Mouse (Mus musculus) C2C12 (cell line): ENCODE measurements at regions not wholly inside any gene's neighbourhood (a gene's known extent, or its start where the extent isn't known, plus 50 kb on each side); places are given as distances from the start of the nearest gene placed in this dataset.

Experiments used
- H3K27me3 ChIP-seq: one replicate; pipeline ENCODE4 v1.6.1; 2011; ENCODE audit not compliant: control insufficient read depth, insufficient read depth, insufficient read length
- H3K36me3 ChIP-seq: one replicate; pipeline ENCODE4 v1.6.1; 2011; ENCODE audit not compliant: control insufficient read depth, insufficient read depth
- H3K4me3 ChIP-seq: one replicate; pipeline ENCODE4 v1.5.1; 2011; ENCODE audit warnings: mild to moderate bottlenecking, control low read depth; ENCODE audit not compliant: poor library complexity, insufficient read depth, severe bottlenecking
- H3K79me2 ChIP-seq: one replicate; pipeline ENCODE4 v1.6.1; 2011; ENCODE audit not compliant: control insufficient read depth, insufficient read depth
- H3K79me3 ChIP-seq: one replicate; pipeline ENCODE4 v1.6.1; 2011; ENCODE audit warnings: low read depth, control low read depth
- H3ac ChIP-seq: one replicate; pipeline ENCODE3; 2011; ENCODE audit warnings: low read depth; ENCODE audit not compliant: control insufficient read depth, insufficient read length
- CEBPB ChIP-seq: IDR thresholded peaks from one replicate; pipeline ENCODE4 v1.6.1; 2011; ENCODE audit warnings: low read depth, mild to moderate bottlenecking, control low read depth, moderate library complexity
- CTCF ChIP-seq: IDR thresholded peaks from one replicate; pipeline ENCODE4 v1.5.1; 2011; ENCODE audit not compliant: control insufficient read depth, insufficient read depth, insufficient read length
- FOSL1 ChIP-seq: IDR thresholded peaks from one replicate; pipeline ENCODE4 v1.8.0; 2011; ENCODE audit warnings: mild to moderate bottlenecking, low read length; ENCODE audit not compliant: poor library complexity, insufficient read depth, severe bottlenecking
- MAX ChIP-seq: IDR thresholded peaks from one replicate; pipeline ENCODE4 v1.6.1; 2011; ENCODE audit warnings: mild to moderate bottlenecking, control low read depth
- MYOD1 ChIP-seq: IDR thresholded peaks from one replicate; pipeline ENCODE4 v1.6.1; 2011; ENCODE audit warnings: low read depth; ENCODE audit not compliant: control insufficient read depth, insufficient read length
- MYOG ChIP-seq: IDR thresholded peaks from one replicate; pipeline ENCODE4 v1.6.1; 2011; ENCODE audit not compliant: control insufficient read depth, insufficient read length; ENCODE audit errors: extremely low read depth
- USF1 ChIP-seq: IDR thresholded peaks from one replicate; pipeline ENCODE4 v1.6.1; 2011; ENCODE audit warnings: low read depth, mild to moderate bottlenecking, control low read depth, moderate library complexity

GRCm38 (mm10) chr12:110332616-110333154 lies 53.8 kb downstream of the Dio3 start:
- TF ChIP-seq CTCF = no peak
- no peak for TF ChIP-seq USF1
- TF ChIP-seq MYOG = no peak
- TF ChIP-seq CEBPB = no peak
- H3K79me3 ChIP-seq = no peaks in the 10 kb centered on the region

DNA sequence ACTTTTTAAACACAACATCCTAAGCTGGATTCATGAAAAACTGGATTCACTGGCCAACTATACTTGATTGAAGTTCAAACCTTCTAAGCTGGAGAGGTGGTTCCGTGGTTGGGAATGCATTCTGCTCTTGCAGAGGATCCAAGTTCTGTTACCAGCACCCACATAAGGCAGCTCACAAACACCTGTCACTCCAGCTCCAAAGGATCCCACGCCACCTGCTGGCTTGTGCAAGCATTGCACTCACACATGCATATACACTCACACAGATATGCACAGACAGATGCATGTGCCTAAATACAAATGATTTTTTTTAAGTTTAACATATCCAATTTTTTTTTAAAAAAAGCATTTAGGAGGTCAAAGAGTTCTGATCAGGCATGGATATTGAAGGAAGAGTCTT lies 55.7 kb downstream of the Dio3 start:
- Histone ChIP-seq H3K4me3 (no peak overlapping the region), H3K79me2 (no peaks in the 10 kb centered on the region), H3K27me3 (peaks cover 3% of the 10 kb centered on the region), H3K79me3 (no peaks in the 10 kb centered on the region), H3ac (no peak overlapping the region), H3K36me3 (no peaks in the 10 kb centered on the region)
- TF ChIP-seq CTCF (no peak), USF1 (no peak), MYOG (no peak), MAX (no peak), MYOD1 (no peak), FOSL1 (no peak), CEBPB (no peak)

More at GRCm38 (mm10) chr12:110332616-110333154, 53.8 kb downstream of the Dio3 start:
- no peak overlapping the region for H3ac ChIP-seq
- no peaks in the 10 kb centered on the region for H3K79me2 ChIP-seq
- H3K27me3 ChIP-seq = peaks cover 8% of the 10 kb centered on the region
- no peak overlapping the region for H3K4me3 ChIP-seq
- no peaks in the 10 kb centered on the region for H3K36me3 ChIP-seq

DNA sequence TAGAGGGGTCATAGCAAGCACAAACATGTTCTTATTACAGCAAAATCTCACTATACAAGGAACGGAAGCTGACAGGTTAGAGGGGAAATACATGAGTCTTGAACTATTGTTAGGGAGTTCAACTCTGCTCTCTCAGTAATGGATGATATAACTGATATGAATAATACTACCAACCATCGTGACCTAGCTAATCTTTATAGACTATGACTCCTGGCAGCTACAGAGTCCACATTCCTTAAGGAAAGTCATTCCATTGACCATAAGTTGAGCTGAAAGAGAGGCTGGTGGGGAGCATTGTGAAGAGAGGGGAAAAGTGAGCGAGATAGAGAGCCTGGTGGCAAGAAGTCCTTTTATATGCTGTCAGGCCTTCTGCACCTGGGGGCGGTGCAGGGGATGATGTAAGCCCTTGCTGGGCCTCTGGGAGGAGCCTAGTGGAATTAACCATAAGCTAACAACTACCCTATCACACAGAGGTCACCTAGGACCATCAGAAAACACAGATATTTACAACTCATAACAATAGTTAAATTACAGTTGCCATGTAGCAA lies 65.5 kb downstream of the Dio3 start:
- Histone ChIP-seq H3K36me3 (no peaks in the 10 kb centered on the region), H3K79me2 (no peaks in the 10 kb centered on the region), H3K79me3 (no peaks in the 10 kb centered on the region), H3ac (no peak overlapping the region), H3K4me3 (no peak overlapping the region), H3K27me3 (peaks cover 12% of the 10 kb centered on the region)
- TF ChIP-seq FOSL1 = no peak
- no peak for TF ChIP-seq MAX
- TF ChIP-seq MYOG = no peak
- TF ChIP-seq MYOD1 = no peak

- TF ChIP-seq FOSL1 (no peak), MYOG (no peak)
- Histone ChIP-seq H3K79me2 (no peaks in the 10 kb centered on the region), H3K79me3 (no peaks in the 10 kb centered on the region), H3K4me3 (no peak overlapping the region), H3K27me3 (peaks cover 11% of the 10 kb centered on the region), H3ac (no peak overlapping the region), H3K36me3 (no peaks in the 10 kb centered on the region)
Measured at GRCm38 (mm10) chr12:110349621-110350020, 70.8 kb downstream of the Dio3 start.

GRCm38 (mm10) chr12:110355851-110356250 lies 77.0 kb downstream of the Dio3 start:
- Histone ChIP-seq H3K36me3 (no peaks in the 10 kb centered on the region), H3K4me3 (no peak overlapping the region)

DNA sequence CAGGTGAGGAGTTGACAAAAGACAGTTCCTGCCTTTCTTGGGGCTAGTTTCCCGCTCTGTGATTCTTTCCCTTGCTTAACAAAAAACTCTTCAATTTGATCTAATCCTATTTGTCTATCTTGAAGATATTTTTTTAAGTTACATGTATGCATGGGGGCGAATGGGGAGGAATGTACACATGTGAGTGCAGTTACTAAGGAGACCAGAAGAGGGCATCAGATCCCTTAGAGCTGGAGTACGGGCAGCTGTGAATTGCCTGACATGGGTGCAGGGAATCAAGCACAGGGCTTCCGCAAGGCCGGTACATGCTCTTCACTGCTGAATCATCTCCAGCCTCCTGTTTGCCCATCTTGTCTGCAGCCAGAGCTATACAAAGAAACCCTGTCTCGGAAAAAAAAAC lies 79.8 kb upstream of the Ppp2r5c start:
- Histone ChIP-seq H3K79me3 (no peaks in the 10 kb centered on the region), H3K79me2 (no peaks in the 10 kb centered on the region)
- TF ChIP-seq FOSL1 (no peak), CEBPB (no peak)

More at GRCm38 (mm10) chr12:110355851-110356250, 77.0 kb downstream of the Dio3 start:
- Histone ChIP-seq H3ac (no peak overlapping the region), H3K27me3 (peaks cover 8% of the 10 kb centered on the region), H3K79me3 (no peaks in the 10 kb centered on the region), H3K79me2 (no peaks in the 10 kb centered on the region)
- TF ChIP-seq MYOD1 (no peak), CTCF (no peak), MYOG (no peak), MAX (no peak)

More for the DNA sequence above, 79.8 kb upstream of the Ppp2r5c start:
- Histone ChIP-seq H3ac (no peak overlapping the region), H3K4me3 (no peak overlapping the region), H3K36me3 (no peaks in the 10 kb centered on the region), H3K27me3 (peaks cover 4% of the 10 kb centered on the region)
